Mouse (Mus musculus): Measurements from ENCODE around the gene Mindy4. TPM values are rescaled to one million over a fixed set of nuclear protein-coding genes. Genes with fewer than 3 reads are reported as not detected.

Gene Mindy4
- total RNA-seq, 1 experiment from 2014 or later = not detected

DNA sequence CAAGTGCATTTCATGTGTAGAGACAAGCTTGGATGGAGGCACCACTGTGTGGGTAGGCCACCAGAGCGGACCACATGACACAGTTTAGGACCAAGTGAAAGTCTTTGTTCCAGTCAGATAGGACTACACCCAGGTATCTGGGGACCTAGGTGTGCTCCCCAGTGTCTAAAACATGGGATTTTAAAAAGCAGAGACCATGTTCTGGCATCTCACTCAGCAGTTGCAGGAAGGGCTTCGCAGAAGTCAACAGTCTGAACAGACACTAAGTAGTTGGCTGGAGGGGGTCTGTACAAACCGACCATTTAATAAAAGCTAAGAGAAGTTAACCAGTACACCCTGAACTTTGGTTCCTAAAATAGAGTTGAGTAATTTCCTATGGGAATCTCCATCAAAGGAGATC is 10.0 kb upstream of the Mindy4 start:
- no peak for ATAC-seq (replicated peaks; ENCODE audit: insufficient number of reproducible peaks, low FRiP score, low TSS enrichment, poor library complexity, severe bottlenecking)

GRCm38 (mm10) chr6:55199047-55199446 is 4.1 kb upstream of the Mindy4 start:
- no peak for ATAC-seq (replicated peaks; ENCODE audit: insufficient number of reproducible peaks, low FRiP score, low TSS enrichment, poor library complexity, severe bottlenecking)

DNA sequence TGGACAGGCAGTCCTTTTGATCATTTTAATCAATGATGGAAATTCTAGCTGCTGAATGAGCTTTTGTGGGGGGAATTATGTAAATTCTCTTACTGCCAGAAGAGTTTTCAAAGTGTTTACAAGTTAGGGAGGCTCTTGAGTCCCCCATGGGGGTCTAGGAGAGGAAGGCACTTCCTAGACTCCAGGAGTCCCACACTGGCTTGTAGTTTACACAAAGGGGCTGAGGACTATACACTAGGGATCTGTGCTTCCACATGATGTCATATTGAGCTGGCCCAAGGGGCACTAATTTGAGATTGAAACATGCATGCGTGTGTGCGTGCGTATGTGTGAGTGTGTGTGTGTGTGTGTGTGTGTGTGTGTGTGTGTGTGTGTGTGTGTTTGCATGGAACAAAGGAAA is 748 bp downstream of the Mindy4 start:
- no peak for ATAC-seq (replicated peaks; ENCODE audit: insufficient number of reproducible peaks, low FRiP score, low TSS enrichment, poor library complexity, severe bottlenecking)

- ATAC-seq (replicated peaks; ENCODE audit: insufficient number of reproducible peaks, low FRiP score, low TSS enrichment, poor library complexity, severe bottlenecking) = no peak
These were observed 4.6 kb downstream of the Mindy4 start for GRCm38 (mm10) chr6:55207786-55208185.

DNA sequence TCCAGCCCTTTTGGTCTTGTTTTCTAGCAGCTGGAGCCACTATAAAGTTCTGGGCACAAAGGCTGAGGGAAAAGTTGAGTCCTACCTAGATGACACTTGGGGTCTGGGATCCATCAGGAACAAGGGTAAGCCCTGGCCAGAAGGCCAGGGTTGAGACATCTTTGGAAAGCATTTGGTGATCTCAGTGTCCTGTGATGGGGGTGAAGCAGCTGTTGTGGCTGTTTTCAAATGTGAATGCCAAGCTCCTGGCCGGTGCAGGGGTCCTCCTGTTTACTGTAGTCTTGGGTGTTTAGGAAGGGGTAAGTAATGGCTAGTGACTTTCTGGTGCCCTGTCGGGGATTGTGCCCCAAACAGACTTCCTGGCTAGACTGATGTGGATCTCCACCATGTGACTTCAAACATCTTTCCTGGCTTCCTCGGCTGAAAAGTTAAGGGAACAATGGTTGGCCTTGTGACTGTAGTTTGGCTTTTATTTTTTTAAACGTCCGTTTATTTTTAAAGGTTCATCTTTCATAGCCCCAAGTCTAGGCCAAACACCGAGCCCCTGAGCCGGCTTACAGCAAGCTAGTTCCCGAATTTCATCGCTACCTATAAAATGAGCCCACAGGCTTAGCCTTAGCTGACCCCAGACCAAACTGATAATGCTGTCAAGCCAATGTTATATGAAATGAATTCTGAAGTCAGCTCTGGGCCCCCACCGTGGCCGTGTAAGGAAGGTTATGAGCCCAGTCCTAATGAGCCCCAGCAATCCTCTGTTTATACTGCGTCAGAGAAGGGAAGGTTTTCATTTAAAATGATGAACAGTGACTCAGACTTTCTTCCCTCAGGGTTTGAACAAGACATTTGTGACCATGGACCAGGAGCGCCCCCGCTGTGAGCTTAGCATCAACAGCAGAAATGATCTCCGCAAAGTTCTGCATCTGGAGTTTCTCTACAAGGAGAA is 7.5 kb downstream of the Mindy4 start:
- ATAC-seq (replicated peaks; ENCODE audit: insufficient number of reproducible peaks, low FRiP score, low TSS enrichment, poor library complexity, severe bottlenecking) = no peak

- ATAC-seq (replicated peaks; ENCODE audit: insufficient number of reproducible peaks, low FRiP score, low TSS enrichment, poor library complexity, severe bottlenecking) = no peak
These were observed 11.4 kb downstream of the Mindy4 start for GRCm38 (mm10) chr6:55214541-55214940.

DNA sequence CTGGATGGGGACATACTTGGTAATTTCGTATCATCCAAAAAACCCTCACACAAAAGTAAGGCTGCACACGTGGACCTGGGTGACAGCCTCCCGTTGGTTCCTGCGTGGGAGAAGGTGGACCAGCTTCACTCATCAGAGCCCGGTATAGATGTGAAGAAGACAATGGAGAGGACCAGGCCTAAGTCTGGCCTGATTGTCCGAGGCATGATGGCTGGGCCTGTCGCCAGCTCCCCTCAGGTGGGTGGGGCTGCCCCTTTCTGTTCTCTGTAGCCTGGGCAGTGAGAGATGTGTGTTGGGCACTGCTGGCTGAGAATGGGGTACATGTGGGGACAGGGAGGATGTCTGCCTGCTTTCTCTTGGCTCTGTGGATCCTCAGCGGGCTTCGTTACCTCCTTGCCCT is 15.0 kb downstream of the Mindy4 start:
- ATAC-seq (replicated peaks; ENCODE audit: insufficient number of reproducible peaks, low FRiP score, low TSS enrichment, poor library complexity, severe bottlenecking) = no peak

- ATAC-seq (replicated peaks; ENCODE audit: insufficient number of reproducible peaks, low FRiP score, low TSS enrichment, poor library complexity, severe bottlenecking) = no peak
These were observed 20.8 kb downstream of the Mindy4 start for GRCm38 (mm10) chr6:55223986-55224385.

DNA sequence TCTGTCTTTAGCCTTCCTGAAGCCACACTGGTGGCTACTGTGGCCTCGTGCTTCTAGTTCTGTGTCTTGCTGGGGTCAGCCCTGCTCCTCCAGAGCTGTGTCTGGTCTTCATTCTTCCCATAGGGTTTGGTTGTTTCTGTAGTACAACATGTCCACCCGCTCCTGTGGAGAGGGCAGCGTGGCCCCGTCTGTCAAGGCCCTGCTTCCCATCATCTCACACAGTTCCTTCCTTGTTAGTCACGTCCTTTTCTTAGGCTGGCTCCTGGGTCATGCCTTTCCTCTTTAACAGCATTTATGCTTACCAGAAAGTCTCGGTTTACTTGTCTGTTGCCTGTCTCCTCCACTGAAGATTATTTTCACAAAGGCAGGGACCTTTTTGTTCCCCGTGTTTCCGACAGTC is 26.9 kb downstream of the Mindy4 start:
- ATAC-seq (replicated peaks; ENCODE audit: insufficient number of reproducible peaks, low FRiP score, low TSS enrichment, poor library complexity, severe bottlenecking) = no peak

GRCm38 (mm10) chr6:55232101-55232500 is 28.9 kb downstream of the Mindy4 start:
- no peak for ATAC-seq (replicated peaks; ENCODE audit: insufficient number of reproducible peaks, low FRiP score, low TSS enrichment, poor library complexity, severe bottlenecking)

- no peak for ATAC-seq (replicated peaks; ENCODE audit: insufficient number of reproducible peaks, low FRiP score, low TSS enrichment, poor library complexity, severe bottlenecking)
These were observed 29.5 kb downstream of the Mindy4 start for GRCm38 (mm10) chr6:55232524-55233264.

DNA sequence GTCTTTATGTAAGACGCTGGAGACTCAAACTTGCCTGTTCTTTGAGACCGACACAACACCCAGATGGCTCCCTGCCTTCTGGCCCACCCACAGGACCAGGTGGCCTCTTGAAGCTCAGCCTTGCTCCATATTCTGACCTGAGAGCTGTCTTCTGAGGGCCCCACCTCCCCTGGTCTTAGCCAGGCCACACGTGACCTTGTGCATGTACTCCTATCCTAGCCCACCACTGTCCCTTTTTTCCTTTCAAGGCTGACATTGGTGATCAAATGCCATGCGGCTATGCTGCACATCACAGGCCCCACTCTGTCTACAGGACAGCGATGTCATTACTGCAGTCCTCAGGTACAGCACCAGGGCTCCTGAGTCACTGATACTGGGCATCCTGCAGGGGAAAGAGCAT is 30.1 kb downstream of the Mindy4 start:
- no peak for ATAC-seq (replicated peaks; ENCODE audit: insufficient number of reproducible peaks, low FRiP score, low TSS enrichment, poor library complexity, severe bottlenecking)

DNA sequence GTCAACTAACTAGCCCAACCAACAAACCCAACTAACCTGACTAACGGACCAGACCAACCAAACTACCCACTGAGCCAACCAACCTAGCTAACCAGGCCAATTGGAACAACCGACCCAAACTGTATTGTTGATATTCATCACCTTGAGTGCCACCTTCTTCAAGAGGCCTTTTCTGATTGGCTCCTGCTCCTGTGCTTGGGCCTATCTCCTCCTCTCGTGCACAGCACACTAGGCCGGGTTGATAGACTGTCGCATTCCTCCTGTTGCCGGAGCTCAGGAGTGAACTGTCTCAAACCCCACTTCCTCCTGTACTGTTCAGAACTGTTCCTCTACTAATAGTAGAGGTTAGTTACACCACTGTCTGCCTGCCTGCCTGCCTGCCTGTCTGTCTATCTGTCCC is 31.5 kb downstream of the Mindy4 start:
- no peak for ATAC-seq (replicated peaks; ENCODE audit: insufficient number of reproducible peaks, low FRiP score, low TSS enrichment, poor library complexity, severe bottlenecking)

DNA sequence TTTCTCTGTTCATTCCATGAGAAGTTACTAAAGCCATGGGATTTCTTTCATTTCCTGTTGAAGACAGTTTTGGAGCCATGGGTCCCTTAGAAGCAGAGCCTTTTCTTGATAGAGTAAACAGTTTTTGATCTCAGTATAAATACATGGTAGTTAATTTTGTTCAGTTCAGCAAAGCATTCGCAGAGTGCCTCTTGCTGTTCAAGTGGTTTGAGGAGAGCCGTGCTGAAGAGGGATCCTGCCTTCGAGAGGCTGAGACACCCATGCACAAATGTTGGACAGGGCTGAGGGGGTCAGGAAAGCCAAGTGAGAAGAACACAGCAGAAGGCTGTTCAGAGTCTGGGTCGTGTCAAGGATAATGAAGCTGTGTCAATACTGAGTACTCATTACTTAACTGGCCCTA is 32.5 kb downstream of the Mindy4 start:
- ATAC-seq (replicated peaks; ENCODE audit: insufficient number of reproducible peaks, low FRiP score, low TSS enrichment, poor library complexity, severe bottlenecking) = no peak

- ATAC-seq (replicated peaks; ENCODE audit: insufficient number of reproducible peaks, low FRiP score, low TSS enrichment, poor library complexity, severe bottlenecking) = no peak
These were observed 36.7 kb downstream of the Mindy4 start for GRCm38 (mm10) chr6:55239931-55240330.

- no peak for ATAC-seq (replicated peaks; ENCODE audit: insufficient number of reproducible peaks, low FRiP score, low TSS enrichment, poor library complexity, severe bottlenecking)
These were observed 37.5 kb downstream of the Mindy4 start for GRCm38 (mm10) chr6:55240591-55241260.

- no peak for ATAC-seq (replicated peaks; ENCODE audit: insufficient number of reproducible peaks, low FRiP score, low TSS enrichment, poor library complexity, severe bottlenecking)
These were observed 38.3 kb downstream of the Mindy4 start for GRCm38 (mm10) chr6:55241479-55241878.

GRCm38 (mm10) chr6:55245680-55246079 is 42.5 kb downstream of the Mindy4 start:
- no peak for ATAC-seq (replicated peaks; ENCODE audit: insufficient number of reproducible peaks, low FRiP score, low TSS enrichment, poor library complexity, severe bottlenecking)

DNA sequence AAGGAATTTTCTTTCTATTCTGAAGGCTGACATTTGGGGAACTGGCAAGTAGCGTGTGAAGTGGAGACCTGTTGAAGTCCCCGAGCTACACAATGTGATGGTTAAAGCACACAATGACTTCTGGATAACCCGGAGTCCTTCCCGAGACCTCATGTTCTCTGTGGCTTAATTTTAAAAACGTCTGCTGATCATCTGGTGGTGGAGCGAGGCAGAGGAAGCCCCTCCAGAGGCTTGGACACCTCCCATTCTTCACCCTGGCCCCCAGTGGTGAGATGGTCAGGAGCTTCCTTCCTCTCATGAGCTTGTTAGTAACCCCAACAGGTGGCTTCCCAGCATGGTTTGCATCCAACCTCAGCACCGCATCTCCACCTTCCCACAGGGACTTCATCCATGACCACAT is 43.3 kb downstream of the Mindy4 start:
- no peak for ATAC-seq (replicated peaks; ENCODE audit: insufficient number of reproducible peaks, low FRiP score, low TSS enrichment, poor library complexity, severe bottlenecking)

All from monocyte, adult 5-6 weeks (primary cell).